Mouse (Mus musculus) testis, adult 2 months (tissue): ENCODE measurements at regions not wholly inside any gene's neighbourhood (a gene's known extent, or its start where the extent isn't known, plus 50 kb on each side); places are given as distances from the start of the nearest gene placed in this dataset.

Source experiments
- H3K27ac ChIP-seq: fragments of 200-500 bp; 2 replicates; pipeline ENCODE4 v1.5.1; 2012; ENCODE audit warnings: low read depth, low read length; ENCODE audit not compliant: control insufficient read depth, insufficient read depth
- H3K27me3 ChIP-seq: fragments of 200-500 bp; 2 replicates; pipeline ENCODE4 v1.6.1; 2012; ENCODE audit warnings: mild to moderate bottlenecking, low read length, moderate library complexity; ENCODE audit not compliant: control insufficient read depth, insufficient read depth
- H3K36me3 ChIP-seq: fragments of 200-500 bp; 2 replicates; pipeline ENCODE4 v1.6.1; 2012; ENCODE audit warnings: mild to moderate bottlenecking, low read length; ENCODE audit not compliant: control insufficient read depth, insufficient read depth
- H3K4me1 ChIP-seq: fragments of 200-500 bp; 2 replicates; pipeline ENCODE4 v1.6.1; 2012; ENCODE audit warnings: low read length; ENCODE audit not compliant: control insufficient read depth, insufficient read depth
- H3K4me3 ChIP-seq: fragments of 200-500 bp; 2 replicates; pipeline ENCODE4 v1.5.1; 2012; ENCODE audit warnings: low read depth, mild to moderate bottlenecking, low read length, moderate library complexity, mixed read lengths; ENCODE audit not compliant: control insufficient read depth
- CTCF ChIP-seq: fragments of 200-500 bp; IDR thresholded peaks from 2 replicates; pipeline ENCODE4 v1.5.1; 2012; ENCODE audit warnings: low read depth, mild to moderate bottlenecking, inconsistent platforms, low read length, moderate library complexity; ENCODE audit not compliant: control insufficient read depth, insufficient read depth, insufficient replicate concordance
- POLR2A ChIP-seq: fragments of 200-500 bp; IDR thresholded peaks from 2 replicates; pipeline ENCODE4 v1.6.1; 2012; ENCODE audit warnings: low read depth, mild to moderate bottlenecking, inconsistent platforms, low read length, moderate library complexity; ENCODE audit not compliant: control insufficient read depth

DNA sequence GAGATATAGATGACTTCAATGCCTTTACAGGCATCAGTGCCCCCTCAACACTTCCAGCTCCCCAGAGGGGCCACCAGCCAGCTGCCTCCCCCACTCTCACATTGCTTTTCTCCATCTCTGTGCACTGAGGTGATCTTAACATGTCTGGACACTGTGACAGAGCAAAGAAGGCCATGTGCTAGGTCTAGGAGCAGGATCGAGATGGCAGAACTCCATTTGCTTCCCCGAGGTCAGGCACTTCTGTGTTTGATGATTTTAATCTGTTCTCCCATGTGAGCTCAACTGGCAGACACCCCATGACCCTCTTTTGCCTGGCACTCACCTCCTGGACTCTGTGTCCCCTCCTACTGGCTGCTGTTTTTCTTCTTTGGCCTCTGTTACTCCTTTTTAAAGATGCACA lies 95.8 kb downstream of the Irs2 start:
- no peak for TF ChIP-seq POLR2A
- TF ChIP-seq CTCF, result no peak
- H3K4me3 ChIP-seq, result no peak overlapping the region
- no peaks in the 10 kb centered on the region for H3K36me3 ChIP-seq
- no peak overlapping the region for H3K27ac ChIP-seq
- no peaks in the 10 kb centered on the region for H3K4me1 ChIP-seq
- H3K27me3 ChIP-seq, result no peaks in the 10 kb centered on the region

DNA sequence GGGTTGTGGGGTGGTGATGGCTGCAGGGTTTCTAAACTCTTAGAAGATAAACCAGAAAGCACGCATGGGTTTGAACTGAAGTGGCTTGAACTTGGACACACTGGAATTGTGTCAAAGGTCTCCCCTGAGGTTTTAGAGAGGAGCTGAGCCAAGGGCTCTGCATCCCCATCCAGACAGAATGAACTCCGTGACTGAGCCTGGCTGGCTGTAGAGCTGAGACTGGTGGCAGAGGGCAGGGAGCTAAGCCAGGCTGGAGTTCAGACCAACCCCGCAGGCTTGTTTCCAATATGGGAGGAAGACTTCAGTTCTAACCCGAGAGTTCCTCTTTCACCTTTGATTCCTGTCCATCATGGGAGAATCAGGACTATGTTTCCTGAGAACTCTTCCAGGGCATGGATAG lies 96.9 kb downstream of the Irs2 start:
- H3K27ac ChIP-seq, result no peak overlapping the region
- H3K27me3 ChIP-seq, result no peaks in the 10 kb centered on the region
- no peak overlapping the region for H3K4me3 ChIP-seq
- H3K36me3 ChIP-seq, result no peaks in the 10 kb centered on the region
- no peaks in the 10 kb centered on the region for H3K4me1 ChIP-seq
- TF ChIP-seq CTCF (no peak), POLR2A (no peak)

DNA sequence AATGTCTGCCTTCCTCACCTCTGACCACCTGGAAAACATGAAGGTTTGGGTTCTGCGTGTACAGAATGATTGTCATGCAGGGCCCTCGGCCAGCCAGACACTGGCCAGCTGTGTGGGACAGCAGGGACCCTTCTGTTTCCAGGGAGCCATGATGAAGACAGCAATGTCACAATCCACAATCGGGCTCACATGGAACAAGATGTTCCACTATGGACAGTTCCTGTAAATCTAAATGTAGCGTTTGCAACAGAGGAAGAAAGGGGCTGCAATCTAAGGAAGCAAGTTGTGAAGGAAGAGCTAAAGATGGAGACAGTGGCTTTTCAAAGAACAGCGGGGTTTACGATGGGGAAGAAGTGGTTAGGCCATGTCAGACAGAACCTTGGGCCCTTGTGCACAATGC lies 97.3 kb downstream of the Irs2 start:
- H3K36me3 ChIP-seq, result no peaks in the 10 kb centered on the region
- H3K27ac ChIP-seq, result no peak overlapping the region
- H3K4me3 ChIP-seq, result no peak overlapping the region
- TF ChIP-seq POLR2A, result no peak
- TF ChIP-seq CTCF, result no peak
- no peaks in the 10 kb centered on the region for H3K27me3 ChIP-seq
- H3K4me1 ChIP-seq, result no peaks in the 10 kb centered on the region

DNA sequence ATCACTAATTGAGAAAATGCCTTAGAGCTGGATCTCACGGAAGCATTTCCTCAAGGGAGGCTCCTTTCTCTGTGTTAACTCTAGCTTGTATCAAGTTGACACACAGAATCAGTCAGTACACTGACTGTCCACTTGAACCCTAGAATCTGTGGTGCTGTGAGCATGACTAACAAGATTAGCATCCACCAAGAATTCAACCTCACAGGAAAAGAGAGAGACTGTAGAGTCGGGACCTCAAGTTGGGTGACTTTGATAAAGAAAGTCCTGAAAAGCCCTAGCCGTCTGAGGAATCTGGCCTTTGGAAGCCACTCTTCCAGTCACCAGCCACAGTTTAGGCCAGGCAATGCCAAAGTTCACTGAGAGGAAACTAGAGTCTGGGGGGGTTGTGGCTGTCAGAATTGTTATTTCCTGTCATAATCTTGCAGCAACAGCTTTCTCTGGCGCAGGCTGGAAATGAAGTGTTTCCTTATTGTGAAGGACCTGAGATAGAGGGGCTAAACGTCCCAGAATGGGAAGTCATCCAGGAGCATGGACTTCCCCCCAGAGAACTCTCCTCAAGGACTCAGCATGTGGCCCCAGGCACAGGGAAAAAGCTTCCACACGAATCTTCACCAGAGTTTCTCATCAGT lies 97.9 kb downstream of the Irs2 start:
- H3K4me1 ChIP-seq, result no peaks in the 10 kb centered on the region
- H3K27me3 ChIP-seq, result no peaks in the 10 kb centered on the region
- TF ChIP-seq CTCF (no peak), POLR2A (no peak)
- H3K27ac ChIP-seq, result 0 out of 2 replicates have a peak overlapping the region, but pooled peaks have one; percentile 21
- no peak overlapping the region for H3K4me3 ChIP-seq
- no peaks in the 10 kb centered on the region for H3K36me3 ChIP-seq

DNA sequence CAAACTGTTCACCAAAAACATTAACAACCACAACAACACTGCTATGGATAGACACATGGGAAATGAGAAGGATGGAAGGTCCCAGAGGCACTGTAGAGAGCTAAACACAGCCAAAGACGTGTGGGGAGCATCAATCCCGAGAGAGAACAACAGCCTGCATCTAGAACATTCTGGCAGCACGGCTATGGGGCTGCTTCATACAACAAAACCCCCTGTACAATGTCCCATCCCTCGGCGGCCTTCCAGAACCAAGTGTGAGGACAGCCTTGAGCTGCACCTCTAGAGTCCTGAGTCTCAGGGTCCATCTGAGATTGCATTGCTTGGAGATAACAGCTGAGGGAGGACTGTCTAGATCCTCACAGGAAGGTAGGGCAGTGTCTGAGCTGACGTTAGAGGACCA lies 99.1 kb downstream of the Irs2 start:
- no peak overlapping the region for H3K27ac ChIP-seq
- TF ChIP-seq CTCF (no peak), POLR2A (no peak)
- H3K4me3 ChIP-seq, result no peak overlapping the region
- H3K27me3 ChIP-seq, result no peaks in the 10 kb centered on the region
- H3K4me1 ChIP-seq, result no peaks in the 10 kb centered on the region
- H3K36me3 ChIP-seq, result no peaks in the 10 kb centered on the region

DNA sequence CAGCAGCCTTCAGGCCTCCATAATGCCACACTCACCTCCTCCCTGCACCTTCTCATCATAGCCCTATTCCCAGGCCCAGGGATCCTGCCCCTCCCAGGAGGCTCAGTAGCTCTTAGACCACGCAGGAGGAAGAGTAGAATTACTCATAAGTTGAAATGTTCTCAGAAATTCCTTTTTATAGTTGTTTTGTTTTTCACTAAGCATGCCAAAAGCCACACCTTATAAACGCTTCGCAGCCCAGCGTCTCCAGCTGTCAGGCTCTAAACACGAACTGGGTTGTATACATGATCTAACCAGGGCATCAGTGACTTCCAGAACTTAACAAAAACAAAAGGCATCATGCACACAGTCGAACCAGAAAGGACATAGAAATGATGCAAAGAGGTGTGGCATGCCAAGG lies 101.9 kb downstream of the Irs2 start:
- H3K4me3 ChIP-seq, result no peak overlapping the region
- TF ChIP-seq CTCF (no peak), POLR2A (no peak)
- H3K27ac ChIP-seq, result no peak overlapping the region
- no peaks in the 10 kb centered on the region for H3K4me1 ChIP-seq
- no peaks in the 10 kb centered on the region for H3K36me3 ChIP-seq
- H3K27me3 ChIP-seq, result no peaks in the 10 kb centered on the region

DNA sequence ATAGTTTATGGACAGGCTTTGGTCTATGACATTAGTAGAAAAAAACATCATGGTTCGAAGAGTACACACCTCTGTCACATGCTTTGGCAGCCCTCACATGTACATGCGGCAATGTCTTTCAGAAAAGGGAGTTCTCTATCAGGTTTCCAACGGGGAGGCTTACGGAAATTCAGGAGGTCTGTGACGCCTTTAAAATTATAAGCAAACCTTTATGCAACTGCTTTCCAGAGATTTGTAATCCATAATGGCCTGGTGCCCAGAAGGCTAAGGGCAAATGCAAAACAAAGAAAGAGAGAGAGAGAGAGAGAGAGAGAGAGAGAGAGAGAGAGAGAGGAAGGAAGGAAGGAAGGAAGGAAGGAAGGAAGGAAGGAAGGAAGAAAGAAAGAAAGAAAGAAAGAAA lies 102.5 kb downstream of the Irs2 start:
- no peak for TF ChIP-seq CTCF
- TF ChIP-seq POLR2A, result no peak
- no peaks in the 10 kb centered on the region for H3K27me3 ChIP-seq
- no peaks in the 10 kb centered on the region for H3K36me3 ChIP-seq
- no peaks in the 10 kb centered on the region for H3K4me1 ChIP-seq
- H3K4me3 ChIP-seq, result no peak overlapping the region
- H3K27ac ChIP-seq, result no peak overlapping the region

DNA sequence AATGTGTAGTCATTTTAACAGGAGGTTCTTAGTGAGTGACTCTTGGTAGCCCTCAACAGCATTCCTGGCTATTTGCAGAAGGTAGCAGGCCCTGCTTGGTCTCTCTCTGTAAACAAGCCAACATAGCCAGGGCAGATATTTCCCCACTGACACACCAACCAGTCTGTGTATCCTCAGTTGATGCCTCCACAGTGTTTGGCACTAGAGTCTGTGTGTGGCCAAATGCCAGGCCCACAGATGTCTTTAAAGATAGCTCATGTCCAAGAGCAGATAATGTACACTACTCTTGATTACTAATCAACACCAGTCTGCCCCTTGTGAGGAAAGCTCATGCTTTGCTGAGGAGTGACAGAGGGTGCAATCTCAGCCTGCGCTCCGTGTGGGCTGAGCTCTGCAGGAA lies 104.3 kb downstream of the Irs2 start:
- Histone ChIP-seq H3K36me3 (no peaks in the 10 kb centered on the region), H3K27ac (no peak overlapping the region), H3K4me1 (peaks cover 2% of the 10 kb centered on the region), H3K27me3 (no peaks in the 10 kb centered on the region), H3K4me3 (no peak overlapping the region)
- TF ChIP-seq POLR2A (no peak), CTCF (no peak)
